Mouse (Mus musculus) WW6 (cell line): ENCODE measurements at regions not wholly inside any gene's neighbourhood (a gene's known extent, or its start where the extent isn't known, plus 50 kb on each side); places are given as distances from the start of the nearest gene placed in this dataset.

Source experiments
- DNase-seq: peaks from one replicate; pipeline ENCODE4 v3.0.0-alpha.2; 2013; ENCODE audit warnings: low read depth, low spot score

DNA sequence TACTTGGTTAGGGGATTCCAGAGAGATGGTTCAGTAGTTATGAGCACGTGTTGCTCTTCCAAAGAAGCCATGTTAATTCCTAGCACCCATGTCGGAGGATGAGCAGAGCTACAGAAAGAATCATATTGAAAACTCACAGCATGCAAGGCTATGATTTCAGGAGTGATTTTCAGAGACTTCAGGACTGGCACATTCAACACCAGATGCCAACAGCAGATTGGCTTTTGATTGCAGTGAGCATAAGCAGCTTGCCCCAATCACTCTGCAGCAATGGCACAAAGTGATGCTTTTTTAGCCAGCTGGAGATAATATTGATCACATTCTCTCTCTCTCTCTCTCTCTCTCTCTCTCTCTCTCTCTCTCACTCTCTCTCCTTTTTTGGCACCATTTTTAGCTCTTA is 166.6 kb upstream of the Chrm3 start:
- DNase-seq: no peak

DNA sequence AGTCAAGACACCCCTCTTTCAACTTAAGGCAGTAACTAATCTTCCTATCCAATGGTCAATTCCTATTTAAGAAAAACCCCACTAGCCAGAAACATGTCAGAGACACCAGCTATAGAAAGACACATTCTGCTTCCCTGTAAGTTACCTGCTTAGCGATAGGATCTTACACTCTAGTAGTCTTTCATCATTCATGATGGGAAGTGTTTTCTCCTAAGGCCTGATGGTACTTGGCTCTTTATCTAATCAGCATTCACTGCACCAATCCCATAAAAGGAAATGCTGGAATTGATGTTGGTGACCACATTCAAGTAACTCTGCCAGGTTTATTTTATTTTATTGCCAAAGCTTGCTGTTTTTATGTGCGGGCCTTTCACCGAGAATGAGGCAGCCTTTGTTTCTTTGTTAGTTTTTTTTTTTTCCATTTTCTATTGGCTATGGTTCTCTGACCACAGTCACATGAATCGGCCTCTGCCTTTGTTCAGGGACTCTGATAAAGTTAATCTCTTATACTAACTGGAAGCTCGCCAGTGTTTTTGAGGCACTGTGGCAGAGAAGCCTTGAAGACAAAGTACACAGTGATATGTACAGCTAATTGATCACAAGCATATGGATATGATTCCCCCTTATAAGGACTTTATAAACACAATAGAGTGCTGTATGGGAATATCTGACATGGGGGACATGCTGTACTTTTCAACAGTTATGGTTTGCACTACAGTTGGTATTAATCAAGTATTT is 166.0 kb upstream of the Chrm3 start:
- DNase-seq: no peak

- no peak for DNase-seq
Observed at GRCm38 (mm10) chr13:10504211-10504610, 143.6 kb upstream of the Chrm3 start.

DNA sequence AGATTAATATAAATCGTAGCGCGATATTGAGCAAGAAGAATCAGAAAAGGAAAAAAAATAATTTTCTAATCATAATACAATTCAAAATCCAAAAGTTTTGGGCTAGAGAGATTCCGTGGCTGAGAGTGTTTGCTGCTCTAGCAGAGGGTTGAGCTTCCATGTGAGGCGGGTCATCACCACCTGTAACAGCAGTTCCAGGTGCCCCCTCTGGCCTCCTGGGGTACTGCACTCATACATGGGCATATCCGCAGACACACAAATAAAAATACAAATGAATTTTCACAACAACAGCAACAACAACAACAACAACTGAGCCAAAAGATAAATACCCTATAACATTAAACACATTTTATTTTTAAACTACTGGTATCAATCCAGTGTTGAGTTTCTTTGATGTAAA is 94.7 kb upstream of the Chrm3 start:
- no peak for DNase-seq

- DNase-seq: no peak
Observed at GRCm38 (mm10) chr13:10454667-10455066, 94.0 kb upstream of the Chrm3 start.

DNA sequence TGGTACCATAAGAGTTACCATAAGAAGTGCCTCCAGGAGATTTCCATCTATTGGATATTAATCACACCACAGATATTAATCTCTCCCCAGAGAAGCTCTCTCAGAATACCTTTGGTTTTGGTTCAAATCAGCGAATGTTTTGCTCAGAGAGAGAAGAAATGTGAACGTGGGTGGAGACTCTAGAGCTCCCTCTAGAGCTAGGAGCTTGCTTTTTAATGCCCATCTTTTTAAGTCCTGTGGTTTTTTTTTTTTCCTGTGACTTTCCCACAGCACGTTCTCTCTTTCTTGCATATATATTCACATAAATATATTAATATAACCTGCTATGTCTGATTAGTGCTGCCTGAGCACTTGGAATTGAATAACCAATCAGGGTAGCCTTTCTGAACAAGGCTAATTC is 90.4 kb upstream of the Chrm3 start:
- no peak for DNase-seq

DNA sequence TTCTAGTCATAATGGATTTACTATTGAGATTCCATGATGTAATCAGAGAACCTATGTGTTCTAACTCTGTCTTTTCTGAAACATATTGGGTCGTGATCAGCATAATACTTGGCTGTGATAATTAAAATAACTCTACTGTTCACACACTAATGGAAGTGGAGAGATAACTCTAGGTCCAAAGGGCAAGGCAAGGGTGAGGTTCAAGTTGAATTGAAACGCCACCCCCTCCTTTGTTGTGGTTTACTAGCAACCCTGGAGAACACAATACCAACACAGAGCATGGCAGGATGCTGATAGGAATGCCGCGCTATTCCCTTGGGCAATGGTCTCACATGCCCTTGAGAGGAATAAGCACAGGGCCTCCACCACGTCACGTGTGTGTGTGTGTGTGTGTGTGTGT is 88.9 kb upstream of the Chrm3 start:
- DNase-seq: no peak

DNA sequence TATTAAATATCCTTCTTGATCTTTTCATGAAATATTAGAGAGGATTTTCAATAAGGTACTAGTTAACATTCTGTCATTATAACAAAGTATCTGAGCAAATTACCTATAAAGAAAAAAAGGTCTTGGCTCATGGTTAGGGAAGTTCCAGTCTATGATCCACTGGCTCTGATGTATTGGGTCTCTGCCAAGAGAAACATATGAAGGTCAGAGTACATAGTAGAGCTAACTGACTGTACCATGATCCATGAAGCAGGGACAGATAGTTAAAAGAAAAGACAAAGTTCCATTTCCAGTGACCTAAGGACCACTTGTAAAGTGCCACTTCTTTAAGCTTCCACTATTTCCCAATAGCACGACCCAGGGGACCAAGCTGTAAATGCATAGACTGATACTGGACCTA is 87.2 kb upstream of the Chrm3 start:
- no peak for DNase-seq

- no peak for DNase-seq
Observed at GRCm38 (mm10) chr13:10445679-10446078, 85.0 kb upstream of the Chrm3 start.
